Mouse (Mus musculus) left cerebral cortex, postnatal 25 days (tissue): Measurements from ENCODE around the gene Mcm3ap. TPM values are rescaled to one million over a fixed set of nuclear protein-coding genes. Genes with fewer than 3 reads are reported as not detected.

Source experiments
- DNase-seq, 2 experiments: peaks; one replicate each; pipeline ENCODE4 v3.0.0; 2022; ENCODE audit warnings: low spot score in 2 of 2, mixed read lengths in 1 of 2
- intact Hi-C: fragments of 180-260 bp; cut with DNase I; formaldehyde crosslinking; loops from one replicate; pipeline ENCODE4 v1.15.1; 2025
- total RNA-seq, 2 experiments: library from RNA; stranded (reverse); gene quantifications; 2 replicates each; pipeline ENCODE4 v1.2.3; 2021

The Mcm3ap gene
- total RNA-seq, 2 experiments from 2014 or later: 51.1 to 56.9 TPM

DNA sequence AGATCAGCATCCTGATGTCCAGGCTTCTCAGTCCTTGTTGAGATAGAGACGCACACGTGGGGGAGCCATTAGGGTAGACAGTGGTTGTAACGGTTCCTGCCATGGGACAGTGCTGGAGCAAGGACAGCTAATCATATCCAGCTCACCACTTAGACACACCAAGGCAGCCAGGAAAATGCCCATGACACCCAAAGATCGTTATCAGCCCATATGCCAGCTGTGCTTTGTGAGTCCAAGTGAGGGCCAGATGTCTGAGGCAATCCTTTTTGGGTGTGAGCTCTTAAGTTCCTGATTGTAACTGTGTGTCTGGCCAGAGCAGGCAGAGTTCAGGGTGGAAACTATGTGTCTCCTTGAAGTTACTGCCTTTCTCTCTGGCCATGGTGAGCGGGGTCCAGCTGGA, 85.3 kb downstream of the Mcm3ap start:
- DNase-seq: no peak
- intact Hi-C loops: no loop called here

GRCm38 (mm10) chr10:76561972-76562371, 93.2 kb downstream of the Mcm3ap start, which contains the start of gene Spatc1l:
Gene Spatc1l, plus strand, starts transcription at chr10:76562272.
- DNase-seq: no peak
- intact Hi-C loops: no loop called here

Other genes with a start within 250 kb of the Mcm3ap start
- 10 to 100 TPM; 54.8 to 61.6 TPM for gene Prmt2, start 231.1 kb upstream of the Mcm3ap start, total RNA-seq
- gene S100b, start 215.1 kb upstream of the Mcm3ap start, total RNA-seq: 100 to 1,000 TPM; 135 to 140 TPM
- gene Dip2a, start 123.6 kb upstream of the Mcm3ap start, total RNA-seq: 10 to 100 TPM; 52.7 to 57.4 TPM
- gene AC141477.1, start 28.5 kb upstream of the Mcm3ap start, total RNA-seq: not detected
- 10 to 100 TPM; 20.0 to 20.3 TPM for gene Pcnt, start 26.1 kb upstream of the Mcm3ap start, total RNA-seq
- gene 2610028H24Rik, start 19.8 kb upstream of the Mcm3ap start, total RNA-seq: not detected
- 1 to 10 TPM; 3.8 to 4.4 TPM for gene Ybey, start 187 bp downstream of the Mcm3ap start, total RNA-seq
- gene Lss, start 62.7 kb downstream of the Mcm3ap start, total RNA-seq: 10 to 100 TPM; 44.2 to 45.1 TPM
- gene Spatc1l, start 93.3 kb downstream of the Mcm3ap start, total RNA-seq: not detected
- under 1 TPM in 1 of 2 experiments, not detected in 1; 0.16 TPM for gene Ftcd, start 106.7 kb downstream of the Mcm3ap start, total RNA-seq
- 10 to 100 TPM in 1 of 2 experiments, 1 to 10 TPM in 1; 9.4 to 10.1 TPM for gene Col6a2, start 154.7 kb downstream of the Mcm3ap start, total RNA-seq